Mouse (Mus musculus) right cerebral cortex, postnatal 14 days (tissue): Measurements from ENCODE around the gene Zfp385b.

ENCODE experiments used
- DNase-seq: peaks from one replicate; pipeline ENCODE4 v3.0.0; 2022

The Zfp385b gene

DNA sequence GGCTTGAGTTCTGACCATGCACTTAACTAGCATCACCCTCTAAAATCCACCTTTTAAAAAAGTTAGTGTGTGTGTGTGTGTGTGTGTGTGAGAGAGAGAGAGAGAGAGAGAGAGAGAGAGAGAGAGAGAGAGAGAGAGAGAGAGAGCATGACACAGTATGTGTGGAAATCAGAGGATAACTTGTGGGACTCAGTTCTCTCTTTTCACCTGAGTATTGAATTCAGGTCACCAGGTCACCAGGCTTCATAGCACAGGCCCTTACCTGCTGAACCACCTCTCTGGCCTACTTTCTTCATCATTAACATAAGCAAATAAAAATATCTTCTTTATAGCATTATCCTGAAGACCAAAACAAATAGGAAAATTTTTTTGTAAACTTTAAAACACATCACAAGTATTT is at the start of gene Zfp385b:
Zfp385b (minus strand) TSS at position 101 of the 400 bp plus-strand sequence.
- no peak for DNase-seq

DNA sequence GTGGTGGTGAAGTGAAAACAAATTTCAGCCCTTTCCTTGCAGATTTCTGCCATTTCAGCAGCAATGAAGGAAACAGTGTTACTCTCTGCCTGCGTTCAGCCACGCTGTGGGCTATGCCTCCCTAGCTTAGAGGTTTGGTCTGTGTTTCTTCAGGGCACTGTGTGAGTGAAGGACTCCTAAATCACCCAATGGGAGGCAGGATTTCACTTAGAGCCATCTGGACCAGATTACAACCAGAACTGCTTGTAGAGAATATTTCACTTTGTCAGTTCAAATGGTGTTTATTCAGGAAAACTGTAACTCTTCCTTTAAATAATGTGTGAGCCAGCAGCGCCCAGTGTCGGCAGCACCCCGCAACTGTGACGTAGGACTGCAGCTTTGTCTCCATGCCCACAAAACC is 44.5 kb upstream of the Zfp385b start:
- DNase-seq = no peak

- DNase-seq = no peak
Measured at GRCm38 (mm10) chr2:77863522-77863921, 44.1 kb upstream of the Zfp385b start.

DNA sequence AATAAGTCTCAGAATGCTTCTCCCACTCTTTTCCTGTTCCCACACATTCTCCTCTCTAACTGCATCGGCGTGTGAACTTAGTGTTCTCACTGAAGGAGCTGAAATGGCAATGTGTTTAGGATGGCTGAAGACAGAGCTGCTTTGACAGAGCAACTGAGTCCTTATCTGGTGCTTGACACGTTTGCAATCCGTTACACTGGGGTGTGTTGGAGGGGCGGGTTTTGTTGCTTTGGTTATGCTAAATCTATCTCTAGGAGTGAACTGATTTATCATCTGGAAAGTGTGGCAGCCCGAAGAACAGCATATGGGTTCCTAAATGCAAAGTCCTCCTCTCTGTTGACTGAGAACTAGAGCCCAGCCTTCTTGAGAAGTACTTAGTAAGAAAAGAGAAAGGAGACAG is 22.0 kb upstream of the Zfp385b start:
- no peak for DNase-seq

- DNase-seq = no peak
Measured at GRCm38 (mm10) chr2:77839587-77839986, 20.1 kb upstream of the Zfp385b start.

DNA sequence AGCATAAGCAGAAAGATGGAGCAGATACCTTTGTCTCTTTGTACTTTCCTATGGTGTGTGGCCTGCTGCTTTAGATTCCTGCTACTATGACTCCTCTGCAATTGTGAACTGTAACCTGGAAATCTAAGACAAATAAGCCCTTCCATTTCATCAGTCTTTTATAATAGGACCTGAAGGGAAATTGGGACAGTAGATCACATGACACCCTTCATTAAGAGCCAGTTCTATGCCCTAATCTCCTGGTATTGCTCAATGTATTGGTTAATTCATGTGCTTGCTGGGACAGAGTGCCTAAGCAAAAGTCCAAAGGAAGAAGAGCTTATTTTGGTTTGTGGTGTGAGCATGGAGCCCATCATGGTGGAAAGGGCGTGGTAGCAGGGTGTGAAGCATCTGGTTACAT is 19.2 kb upstream of the Zfp385b start:
- DNase-seq = no peak

DNA sequence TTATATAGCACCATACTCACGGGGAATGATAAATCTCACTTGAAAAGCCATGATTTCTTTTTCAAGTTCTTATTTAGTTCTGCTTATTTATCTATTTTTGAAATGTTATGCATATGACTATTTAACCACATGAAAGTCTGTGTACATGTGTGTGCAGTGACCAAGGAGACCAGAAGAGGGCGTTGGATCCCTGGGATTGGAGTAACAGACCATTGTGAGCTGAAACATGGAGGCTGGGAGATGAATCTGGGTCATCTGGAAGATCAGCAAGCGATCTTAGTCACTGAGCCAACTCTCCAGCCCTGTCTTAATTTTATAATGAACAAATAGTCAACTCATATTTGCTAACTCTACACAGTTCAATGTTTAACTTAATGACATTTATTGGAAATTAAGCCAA is 16.3 kb upstream of the Zfp385b start:
- peak; percentile 20 for DNase-seq

DNA sequence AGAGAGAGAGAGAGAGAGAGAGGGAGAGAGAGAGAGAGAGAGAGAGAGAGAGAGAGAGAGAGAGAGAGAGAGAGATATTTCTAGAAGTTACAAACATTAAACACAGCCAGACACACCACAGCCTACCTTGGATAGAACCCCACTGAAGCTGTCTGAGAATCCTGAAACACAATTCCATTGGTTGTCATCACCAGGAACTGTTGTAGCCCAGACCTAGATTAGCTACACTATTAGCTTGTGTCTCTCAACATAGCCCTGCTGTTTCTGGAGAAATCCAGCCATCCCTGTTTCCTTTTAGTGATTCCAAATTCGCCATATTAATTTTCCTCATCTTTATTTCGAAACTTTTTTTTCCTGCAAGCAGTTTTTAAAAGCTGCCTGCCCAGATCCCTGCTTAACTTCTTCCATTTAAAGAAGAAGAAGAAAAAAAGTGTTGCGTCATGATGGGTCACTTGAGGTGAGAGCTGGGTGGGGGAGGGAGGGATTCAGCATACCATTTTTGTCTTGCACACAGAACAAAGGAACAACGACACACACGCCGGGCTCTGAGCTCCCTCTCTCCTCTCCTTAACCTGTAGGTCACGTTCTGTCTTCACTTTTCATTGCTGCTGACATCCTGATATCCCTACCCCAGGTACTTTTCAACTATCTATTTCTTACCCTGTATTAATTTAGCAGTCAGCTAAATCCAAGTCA is 6.8 kb upstream of the Zfp385b start:
- no peak for DNase-seq

DNA sequence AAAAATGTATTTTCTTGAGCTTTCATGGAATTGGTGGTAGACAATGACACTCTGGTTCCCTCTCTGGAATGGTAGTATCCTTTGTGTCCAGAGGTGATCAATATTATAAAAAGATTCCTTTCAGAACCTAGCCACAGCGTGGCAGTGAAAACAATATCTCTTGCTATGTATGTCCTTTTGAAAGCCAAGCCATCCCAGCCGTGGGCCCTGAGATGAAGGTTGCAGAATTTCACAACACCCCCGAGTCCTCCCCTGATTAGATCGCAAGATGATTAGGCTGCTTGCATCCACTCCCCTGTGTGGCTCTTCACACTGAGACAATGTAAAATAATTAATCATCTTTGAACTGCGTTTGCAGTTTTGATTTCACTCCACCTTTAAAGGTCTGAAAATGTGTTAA is 3.6 kb upstream of the Zfp385b start:
- DNase-seq = no peak

GRCm38 (mm10) chr2:77817357-77817894 is 2.0 kb downstream of the Zfp385b start:
- no peak for DNase-seq

GRCm38 (mm10) chr2:77816413-77817314 is 2.8 kb downstream of the Zfp385b start:
- peak; percentile 41 for DNase-seq

DNA sequence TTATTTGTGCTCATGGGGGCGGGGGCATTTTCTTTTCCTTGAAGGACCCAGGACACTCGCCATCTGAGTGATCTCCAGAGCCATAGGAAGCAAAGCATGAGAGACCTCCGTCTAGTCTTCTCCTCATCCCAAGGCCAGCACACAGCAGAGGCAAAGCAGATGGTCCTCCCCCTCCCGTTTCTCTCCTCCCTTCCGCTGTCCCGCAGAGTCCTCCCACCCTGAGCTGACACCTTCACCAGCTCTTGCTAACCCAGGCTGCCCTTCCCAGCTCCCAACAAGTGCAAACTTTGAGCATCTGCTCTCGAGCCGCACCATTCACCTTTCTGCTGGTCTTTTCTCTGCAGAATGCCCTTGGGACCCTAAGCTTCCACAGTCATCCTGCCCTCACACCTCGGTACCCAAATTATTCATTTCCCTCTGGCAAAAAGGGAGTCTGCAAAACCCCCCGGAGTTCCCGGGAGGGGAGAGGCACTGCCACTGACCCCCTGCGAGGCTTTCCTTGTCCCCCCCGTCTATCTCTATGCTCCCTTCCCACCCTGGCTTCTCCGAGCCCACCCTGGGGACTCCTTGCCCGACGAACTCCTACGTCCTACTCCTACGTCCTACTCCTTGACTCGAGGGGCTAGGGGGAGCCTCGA is 3.5 kb downstream of the Zfp385b start:
- DNase-seq = no peak

- no peak for DNase-seq
Measured at GRCm38 (mm10) chr2:77814896-77815295, 4.5 kb downstream of the Zfp385b start.

- DNase-seq = no peak
Measured at GRCm38 (mm10) chr2:77813029-77813428, 6.4 kb downstream of the Zfp385b start.

DNA sequence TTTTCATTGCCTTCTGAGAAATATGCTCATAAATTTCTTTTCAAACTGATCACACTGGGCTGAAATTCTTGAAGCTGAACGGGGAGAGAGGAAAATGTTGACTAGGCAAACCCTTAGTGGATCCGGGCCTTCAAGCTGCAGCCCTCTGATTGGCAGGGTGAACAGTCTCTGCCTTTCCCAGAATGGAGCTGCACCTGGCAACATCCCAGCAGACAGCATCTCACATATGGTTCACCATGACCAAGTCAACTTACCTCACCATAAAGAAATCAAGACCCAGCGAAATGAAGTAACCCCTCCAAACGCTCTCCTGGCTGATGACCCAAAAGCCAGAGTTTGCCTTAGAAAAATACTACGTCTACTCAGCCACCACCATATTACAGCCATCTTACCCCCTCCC is 8.7 kb downstream of the Zfp385b start:
- DNase-seq = no peak

- DNase-seq = no peak
Measured at GRCm38 (mm10) chr2:77804781-77805180, 14.7 kb downstream of the Zfp385b start.

GRCm38 (mm10) chr2:77802291-77802690 is 17.1 kb downstream of the Zfp385b start:
- no peak for DNase-seq

- DNase-seq = no peak
Measured at GRCm38 (mm10) chr2:77801430-77801829, 18.0 kb downstream of the Zfp385b start.

DNA sequence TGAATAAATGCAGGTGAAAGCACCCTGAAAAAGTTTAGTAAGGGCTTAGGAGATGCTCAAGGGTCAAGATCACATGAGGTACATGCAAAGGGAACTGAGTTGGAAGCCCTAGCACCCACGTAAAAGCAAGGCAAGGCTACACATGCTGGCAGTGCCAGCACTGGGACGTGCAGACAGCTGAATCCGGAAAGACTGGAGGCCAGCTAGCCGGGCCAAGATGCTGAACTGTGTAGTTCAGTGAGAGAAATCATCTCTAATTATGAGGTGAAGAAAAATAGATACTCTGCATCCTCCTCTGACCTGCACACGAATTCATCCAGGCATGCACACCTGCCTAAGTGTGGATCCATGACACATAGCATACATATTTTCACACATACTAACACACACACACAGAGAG is 18.4 kb downstream of the Zfp385b start:
- DNase-seq = no peak

GRCm38 (mm10) chr2:77797233-77797632 is 22.2 kb downstream of the Zfp385b start:
- no peak for DNase-seq

DNA sequence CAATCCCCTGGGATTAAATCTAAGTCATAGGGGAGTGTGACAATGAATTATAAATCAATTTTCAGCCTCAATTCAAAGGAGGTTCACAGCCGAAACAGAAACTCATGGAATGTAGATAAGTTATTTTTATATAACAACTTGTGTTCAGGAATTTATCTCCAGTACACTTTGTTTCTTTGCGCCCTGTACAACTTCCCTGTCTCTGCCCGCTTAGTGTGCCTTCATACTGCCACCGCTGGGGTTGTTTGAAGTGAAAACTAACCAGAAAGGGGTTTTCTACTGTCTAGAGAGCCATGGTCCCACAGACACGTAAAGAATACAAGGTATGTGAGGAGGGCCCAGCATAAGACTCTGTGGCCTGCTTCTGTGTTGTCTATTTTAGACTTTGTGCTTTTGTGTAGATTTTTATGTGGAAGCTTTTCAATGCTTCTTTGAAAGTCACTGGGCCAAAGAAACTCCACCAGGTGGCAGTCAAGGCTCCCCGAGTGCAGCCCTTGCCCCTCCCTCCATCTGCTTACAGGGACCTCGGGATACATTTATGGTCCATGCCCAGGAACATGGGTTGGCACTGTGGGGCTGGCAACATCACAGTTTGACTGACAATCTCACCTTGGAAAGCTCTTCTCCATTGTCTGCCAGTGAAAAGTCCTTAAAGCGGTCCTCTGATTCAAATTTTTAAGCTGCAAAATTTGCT is 23.4 kb downstream of the Zfp385b start:
- peak; percentile 44 for DNase-seq

DNA sequence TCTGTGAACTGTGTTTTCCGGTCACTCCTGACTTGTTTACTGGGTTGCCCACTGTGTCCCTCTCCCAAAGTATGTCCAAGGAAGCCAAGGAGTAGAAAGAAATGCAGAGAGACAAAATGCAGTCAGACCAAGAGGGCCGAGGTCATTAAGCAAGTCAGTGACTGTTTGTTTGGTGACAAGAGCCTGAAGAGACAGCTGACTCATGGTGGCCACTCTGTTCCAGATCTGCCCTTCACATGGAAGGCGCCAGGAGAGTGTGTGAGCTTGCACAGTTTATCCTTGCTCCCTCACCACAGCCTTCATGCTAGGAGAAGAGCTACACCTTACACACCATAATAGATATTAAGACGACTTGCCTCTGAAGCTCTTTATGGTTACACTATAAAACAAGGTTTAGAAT is 28.6 kb downstream of the Zfp385b start:
- no peak for DNase-seq

DNA sequence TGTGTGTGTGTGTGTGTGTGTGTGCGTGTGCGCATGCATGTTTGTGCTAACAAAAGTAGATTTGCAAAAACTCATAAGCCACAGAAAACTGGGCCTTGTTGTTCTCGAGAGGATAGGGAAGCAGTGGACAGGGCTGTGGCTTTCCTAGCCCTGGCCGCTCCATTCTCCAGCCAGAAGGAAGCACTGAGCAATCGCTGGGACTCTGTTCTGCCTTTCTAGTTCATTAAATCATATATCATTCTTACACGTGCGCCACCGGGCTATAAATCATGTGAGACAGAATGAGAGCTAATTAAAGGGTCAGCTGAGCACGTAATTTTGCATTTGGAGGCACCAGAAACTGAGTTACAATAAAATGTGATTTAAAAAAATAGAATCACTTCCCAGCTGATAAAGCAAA is 29.1 kb downstream of the Zfp385b start:
- DNase-seq = no peak
